Mouse (Mus musculus) brain, embryonic 14.5 days (tissue): Measurements from ENCODE around the gene Tcf7l2. TPM values are rescaled to one million over a fixed set of nuclear protein-coding genes. Genes with fewer than 3 reads are reported as not detected.

Source experiments
- DNase-seq: peaks from one replicate; pipeline ENCODE4 v3.0.0-alpha.2; 2011; ENCODE audit warnings: low read depth
- CTCF ChIP-seq: fragments of 200-500 bp; IDR thresholded peaks from 2 replicates; pipeline ENCODE4 v1.5.1; 2012; ENCODE audit warnings: inconsistent platforms, mild to moderate bottlenecking, moderate library complexity, borderline replicate concordance; ENCODE audit not compliant: insufficient read depth, insufficient read length; ENCODE audit errors: extremely low read depth
- POLR2A ChIP-seq: fragments of 200-500 bp; IDR thresholded peaks from 2 replicates; pipeline ENCODE4 v1.6.1; 2012; ENCODE audit warnings: mild to moderate bottlenecking, inconsistent platforms, borderline replicate concordance; ENCODE audit not compliant: poor library complexity, insufficient read depth, insufficient read length, severe bottlenecking; ENCODE audit errors: extremely low read depth
- polyA plus RNA-seq: library from polyadenylated mRNA; depleted of rRNA; stranded (reverse); fragments of >200 nt; gene quantifications from 2 replicates; pipeline ENCODE4 v1.2.3, GENCODE M21; 2012

The Tcf7l2 gene
- polyA plus RNA-seq, 1 experiment: 296 TPM

DNA sequence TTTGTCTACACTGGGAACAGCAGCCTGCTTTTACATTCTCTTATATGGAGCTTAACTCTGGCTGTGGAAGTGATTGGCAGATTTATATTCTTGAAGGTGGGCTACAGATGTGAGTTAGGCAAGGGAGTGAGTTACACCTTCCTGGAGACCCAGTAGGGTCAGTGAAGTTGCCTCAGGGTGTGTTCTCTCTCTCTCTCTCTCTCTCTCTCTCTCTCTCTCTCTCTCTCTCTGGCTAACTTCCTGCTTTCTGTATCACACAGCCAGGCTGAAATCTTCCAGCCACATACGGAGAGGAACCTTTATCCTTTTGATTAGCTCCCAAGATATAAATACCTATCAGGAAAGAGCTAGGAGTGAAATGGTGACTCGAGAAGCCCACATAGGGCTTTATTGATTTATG, 26.0 kb downstream of the Tcf7l2 start:
- no peak for DNase-seq

DNA sequence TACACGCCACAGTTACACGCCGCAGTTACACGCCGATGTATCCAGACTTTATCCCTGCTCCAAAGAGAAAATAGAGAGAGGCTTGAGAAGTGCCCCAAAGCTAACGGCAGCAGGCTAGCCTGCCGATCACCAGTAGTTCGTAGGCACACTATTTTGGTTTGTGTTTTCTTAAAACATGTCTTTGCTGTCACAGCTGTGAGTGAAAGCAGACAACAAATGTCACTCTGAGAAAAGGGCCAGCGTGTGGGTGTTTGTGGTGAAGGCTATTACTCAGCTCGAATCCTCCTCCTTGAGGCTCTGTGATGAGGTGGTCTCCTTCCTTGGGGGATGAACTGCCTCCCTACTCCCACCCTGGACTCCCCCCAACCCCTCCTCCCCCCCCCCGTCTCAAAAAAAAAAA, 26.6 kb downstream of the Tcf7l2 start:
- no peak for DNase-seq
- TF ChIP-seq CTCF: no peak

More for the DNA sequence above, 26.0 kb downstream of the Tcf7l2 start:
- TF ChIP-seq POLR2A: no peak
- TF ChIP-seq CTCF: no peak

DNA sequence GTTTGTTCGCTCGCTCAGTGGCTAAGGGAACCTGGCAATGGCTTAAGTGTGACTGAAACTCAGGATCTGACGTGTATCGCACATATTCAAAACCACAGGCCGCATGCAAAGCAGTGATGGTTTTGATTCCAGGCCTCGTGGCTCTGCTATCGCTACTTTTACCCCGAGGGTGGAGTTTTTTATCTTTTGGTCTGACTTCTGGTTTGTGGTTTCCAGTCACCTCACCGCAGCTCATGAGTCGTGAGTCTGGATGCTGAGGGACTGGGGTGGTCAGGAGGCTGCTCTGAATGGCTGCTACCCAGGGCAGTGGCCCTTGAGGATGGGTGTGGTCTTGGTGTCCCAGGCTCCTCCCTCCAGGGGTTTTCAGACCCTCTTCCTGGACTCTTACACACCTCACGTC, 27.3 kb downstream of the Tcf7l2 start:
- TF ChIP-seq CTCF (no peak), POLR2A (no peak)
- no peak for DNase-seq

GRCm38 (mm10) chr19:55774334-55774733, 32.7 kb downstream of the Tcf7l2 start:
- TF ChIP-seq CTCF (no peak), POLR2A (no peak)
- peak; percentile 60 for DNase-seq

DNA sequence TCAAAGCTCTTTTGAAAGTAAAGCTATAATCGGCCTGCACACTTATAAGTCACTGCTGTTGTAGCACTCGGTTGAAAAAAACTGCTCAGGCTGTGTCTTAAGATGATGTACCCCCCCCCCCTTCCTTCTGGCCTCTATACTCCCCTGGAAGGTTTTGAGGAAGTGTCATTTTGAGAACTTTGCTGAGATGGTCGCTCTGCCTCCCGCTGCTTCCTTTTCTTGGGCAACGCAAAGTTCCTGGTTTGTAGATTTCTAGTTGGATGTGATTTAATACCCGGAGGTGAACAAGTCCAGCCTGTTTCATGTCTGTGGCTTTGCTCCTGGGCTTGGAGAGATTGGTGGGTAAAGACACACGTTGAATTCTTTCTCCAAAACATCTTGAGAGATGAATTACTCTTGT, 33.2 kb downstream of the Tcf7l2 start:
- no peak for DNase-seq
- no peak for TF ChIP-seq POLR2A
- TF ChIP-seq CTCF: no peak

- DNase-seq: peak; percentile 61
- TF ChIP-seq POLR2A (no peak), CTCF (no peak)
Observed at GRCm38 (mm10) chr19:55779871-55780270, 38.3 kb downstream of the Tcf7l2 start.

DNA sequence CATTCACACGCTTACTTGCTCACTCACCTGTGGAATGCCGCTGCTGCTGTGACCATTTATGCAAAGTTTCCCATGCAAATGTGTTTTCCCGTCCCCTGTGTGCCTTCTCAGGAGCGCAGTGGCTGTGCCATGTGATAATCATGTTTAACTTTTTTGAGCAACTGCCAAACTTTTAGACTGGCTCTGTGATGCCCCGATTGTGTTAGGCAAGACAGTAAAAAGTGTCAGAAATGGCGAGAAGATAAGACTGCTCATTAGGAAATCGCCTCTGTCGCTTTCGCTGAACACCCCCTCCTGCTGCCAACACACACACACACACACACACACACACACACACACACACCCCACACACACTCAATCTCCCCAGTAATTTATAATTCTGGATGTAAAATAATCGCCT, 39.5 kb downstream of the Tcf7l2 start:
- DNase-seq: no peak
- TF ChIP-seq CTCF (no peak), POLR2A (no peak)

- TF ChIP-seq POLR2A (no peak), CTCF (no peak)
Observed at GRCm38 (mm10) chr19:55781681-55782080, 40.1 kb downstream of the Tcf7l2 start.

GRCm38 (mm10) chr19:55784796-55785418, 43.3 kb downstream of the Tcf7l2 start:
- no peak for TF ChIP-seq CTCF
- no peak for TF ChIP-seq POLR2A
- DNase-seq: no peak

More at GRCm38 (mm10) chr19:55781681-55782080, 40.1 kb downstream of the Tcf7l2 start:
- DNase-seq: no peak

GRCm38 (mm10) chr19:55787420-55787819, 45.8 kb downstream of the Tcf7l2 start:
- no peak for TF ChIP-seq POLR2A
- DNase-seq: no peak

DNA sequence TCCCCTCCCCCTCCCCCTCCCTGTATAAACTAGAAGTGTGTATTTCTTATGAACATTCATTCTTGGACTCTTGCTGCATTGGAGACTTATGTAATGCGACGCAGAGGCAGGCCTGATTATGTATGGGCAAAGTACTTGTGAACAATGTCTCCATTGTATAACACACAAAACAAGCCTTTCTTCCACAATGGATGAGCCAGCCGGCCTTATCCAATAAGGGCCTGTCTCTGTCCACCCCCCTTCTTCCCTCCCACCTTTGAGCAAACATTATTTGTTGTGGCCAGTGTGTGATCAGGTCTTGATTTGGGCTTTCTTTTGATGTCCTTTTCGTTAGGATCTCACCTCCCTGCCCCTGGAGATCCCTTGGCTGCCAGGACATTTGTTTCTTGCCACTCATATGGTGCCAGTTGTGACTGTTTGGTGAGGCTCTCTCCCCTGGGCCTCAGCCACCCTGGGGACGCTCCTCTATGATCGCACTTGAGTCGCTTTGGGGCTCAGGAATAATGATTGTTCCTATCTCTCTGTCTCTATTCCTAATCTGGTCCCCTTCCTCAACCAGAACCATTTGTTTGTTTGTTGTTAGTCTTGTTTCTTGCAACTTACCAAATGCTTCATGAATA, 46.8 kb downstream of the Tcf7l2 start:
- TF ChIP-seq POLR2A (no peak), CTCF (no peak)
- peak; percentile 89 for DNase-seq

DNA sequence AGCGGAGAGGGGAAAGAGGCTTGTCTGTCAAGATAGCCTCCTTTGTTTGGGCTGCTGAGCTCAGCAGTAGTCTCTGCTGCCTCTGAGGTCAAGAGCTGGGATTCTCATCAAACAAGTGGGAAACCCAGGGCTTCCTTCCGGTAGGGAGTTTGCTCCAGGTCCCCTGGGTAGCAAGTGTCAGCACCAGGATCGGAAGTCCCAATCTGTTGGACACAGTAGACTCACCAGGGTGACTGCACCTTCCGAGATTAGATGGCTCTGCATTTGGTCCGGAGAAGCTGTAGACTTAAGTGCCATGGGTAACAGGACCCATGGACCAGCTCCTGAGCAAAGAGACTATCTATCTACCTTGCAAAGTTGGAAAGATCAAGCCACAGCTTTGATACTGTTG, 47.3 kb downstream of the Tcf7l2 start:
- TF ChIP-seq POLR2A: no peak
- no peak for TF ChIP-seq CTCF
- peak; percentile 37 for DNase-seq
